Mouse (Mus musculus): ENCODE measurements around the gene Mfap1b. TPM values are rescaled to one million over a fixed set of nuclear protein-coding genes. Genes with fewer than 3 reads are reported as not detected.

Gene Mfap1b
- polyA plus RNA-seq (2012; rRNA removed): 22.8 and 23.3 TPM in 2 replicates

GRCm38 (mm10) chr2:121473301-121474179 lies at the start of gene Mfap1b:
Gene Mfap1b (minus strand): TSS chr2:121474067.

DNA sequence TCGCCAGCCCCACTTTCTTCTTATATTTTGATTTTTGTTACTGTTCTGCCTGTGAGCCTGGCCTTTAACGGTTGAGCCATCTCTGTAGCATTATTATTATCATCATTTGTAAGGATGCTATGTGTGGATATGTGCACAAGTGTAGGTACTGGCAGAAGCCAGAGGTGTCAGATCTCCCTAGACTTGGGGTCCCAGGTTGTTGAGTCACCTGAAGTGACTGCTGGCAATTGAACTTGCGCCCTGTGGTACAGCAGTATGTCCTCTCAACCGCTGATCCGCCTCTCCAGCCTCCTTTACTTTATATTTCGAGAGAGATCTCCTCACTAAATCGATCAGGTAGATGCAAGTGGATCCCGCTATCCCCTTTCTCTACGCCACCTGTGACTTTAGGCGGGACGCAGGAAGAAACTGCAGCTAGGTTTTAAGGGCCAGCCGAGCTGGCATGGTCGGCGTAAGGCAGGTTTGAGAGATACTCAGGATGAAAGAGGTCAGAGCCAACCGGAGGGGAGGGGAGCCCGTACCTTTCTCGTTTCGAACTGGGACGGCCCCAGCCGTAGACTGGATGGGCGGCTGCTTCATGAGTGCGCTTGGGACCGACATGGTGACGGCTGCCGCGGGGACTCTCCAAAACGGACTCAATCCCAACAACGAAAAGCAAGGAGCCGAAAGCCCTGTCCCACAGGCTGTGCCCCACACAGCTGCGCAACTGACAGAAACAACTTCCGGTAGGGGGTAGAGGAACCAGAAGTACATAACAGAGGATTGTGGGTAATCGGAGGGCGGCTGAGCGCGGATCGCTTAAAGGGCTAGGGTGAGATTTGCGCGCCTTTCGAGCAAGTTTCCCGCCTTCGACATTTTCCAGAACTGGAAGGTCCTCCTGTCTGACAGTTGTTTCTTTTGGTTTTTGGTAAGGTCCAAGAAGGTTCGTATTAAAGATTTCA lies 32.3 kb upstream of the Mfap1b start, which contains the start of the genes Mfap1a and Wdr76:
Gene Mfap1a (minus strand): TSS at position 724 of the 941 bp plus-strand sequence.
Gene Wdr76 (plus strand): TSS at position 782 of the 941 bp plus-strand sequence.

DNA sequence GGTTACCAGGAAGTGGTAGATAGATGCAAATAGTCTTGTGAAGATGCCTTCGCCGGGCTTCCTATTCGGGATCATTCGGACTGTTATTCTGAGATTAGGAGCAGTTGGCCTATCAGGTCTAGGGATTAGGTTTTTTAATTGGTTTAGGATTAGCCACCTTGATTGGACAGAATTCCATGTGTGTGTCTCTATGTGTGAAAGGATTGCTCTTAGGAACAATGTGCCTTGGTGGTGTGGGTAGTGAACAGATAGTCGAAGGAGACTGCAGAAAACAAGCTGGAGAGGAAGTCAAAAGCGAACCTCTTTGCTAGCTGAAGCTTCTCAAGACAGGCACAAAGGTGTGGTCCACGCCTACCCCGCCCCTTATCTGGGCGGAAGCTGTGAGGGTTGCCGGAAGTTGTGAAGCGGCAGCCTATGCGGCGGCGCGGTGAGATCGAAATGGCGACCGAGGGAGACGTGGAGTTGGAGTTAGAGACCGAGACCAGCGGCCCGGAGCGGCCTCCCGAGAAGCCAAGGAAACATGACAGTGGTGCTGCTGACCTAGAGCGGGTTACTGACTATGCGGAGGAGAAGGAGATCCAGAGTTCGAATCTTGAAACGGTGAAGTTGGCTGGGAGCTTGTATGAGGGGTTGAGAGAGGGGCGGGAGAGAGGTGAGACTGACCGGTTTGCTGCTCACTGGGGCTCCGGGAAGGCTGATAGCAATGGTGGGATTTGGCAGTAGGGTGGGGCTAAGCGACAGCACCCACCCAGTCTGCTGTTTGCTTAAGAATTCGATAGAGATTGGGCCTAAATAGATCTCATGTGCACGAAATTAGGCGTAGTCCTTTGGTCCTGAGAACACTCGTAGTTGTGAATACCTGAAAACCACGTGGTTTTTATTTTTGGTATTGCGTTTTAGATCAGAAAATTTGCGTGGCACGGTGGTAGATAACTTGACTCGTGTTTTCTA lies 16.9 kb downstream of the Mfap1b start, which contains the start of gene Serinc4:
Gene Serinc4 (minus strand): TSS at position 90 of the 951 bp plus-strand sequence.

GRCm38 (mm10) chr2:121452990-121453389 lies 20.9 kb downstream of the Mfap1b start, which contains the start of gene Hypk:
Gene Hypk (plus strand): TSS chr2:121453290.

GRCm38 (mm10) chr2:121448739-121449535 lies 24.9 kb downstream of the Mfap1b start, which contains the start of gene Serf2:
Gene Serf2 (plus strand): TSS chr2:121449195.

GRCm38 (mm10) chr2:121444178-121444577 lies 29.7 kb downstream of the Mfap1b start, which contains the start of gene Ell3:
Gene Ell3 (minus strand): TSS chr2:121444278.

DNA sequence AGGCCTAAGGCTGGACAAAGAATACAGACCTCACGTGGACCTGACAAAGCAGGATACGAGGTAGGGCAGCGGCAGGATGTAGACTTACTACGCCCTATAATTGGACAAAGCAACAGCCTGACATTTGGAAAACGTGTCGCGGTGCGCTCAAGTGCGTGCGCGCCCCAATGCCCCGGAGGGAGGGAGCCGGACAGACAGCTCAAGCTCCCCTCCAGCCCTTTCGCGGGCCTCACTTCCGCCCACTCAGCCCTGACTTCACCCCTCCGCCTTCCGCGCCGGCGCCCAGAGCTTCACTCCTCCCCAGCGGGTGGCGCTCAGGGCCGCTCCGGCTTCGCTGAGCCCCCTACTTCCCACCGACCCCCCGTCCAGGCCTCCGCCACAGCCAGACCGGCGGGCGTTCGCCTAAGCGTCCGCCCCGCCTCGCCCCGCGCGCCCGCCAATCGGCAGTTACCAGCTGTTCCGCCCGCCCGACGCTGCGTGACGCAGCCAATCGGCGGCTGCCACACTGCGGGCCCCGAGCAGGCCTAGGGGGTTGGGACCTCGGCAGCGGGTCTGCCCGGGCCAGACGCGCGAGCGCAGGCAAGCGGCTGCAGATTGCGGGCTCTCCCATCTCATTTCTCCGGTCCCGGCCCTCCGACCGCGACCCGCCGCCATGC lies 60.4 kb downstream of the Mfap1b start, which contains the start of the genes Pdia3 and Catsper2:
Gene Pdia3 (plus strand): TSS at position 389 of the 656 bp plus-strand sequence.
Gene Catsper2 (minus strand): TSS at position 406 of the 656 bp plus-strand sequence.

Other genes with a start within 250 kb of the Mfap1b start
- 149 and 152 TPM in 2 replicates for gene Trp53bp1, start 202.7 kb downstream of the Mfap1b start, polyA plus RNA-seq (2012; rRNA removed)
- 13.2 and 15.6 TPM in 2 replicates for gene Map1a, start 184.5 kb downstream of the Mfap1b start, polyA plus RNA-seq (2012; rRNA removed)
- gene Ppip5k1, start 118.7 kb downstream of the Mfap1b start, polyA plus RNA-seq (2012; rRNA removed): 25.1 and 25.2 TPM in 2 replicates
- 37.0 and 45.0 TPM in 2 replicates for gene Ckmt1, start 116.4 kb downstream of the Mfap1b start, polyA plus RNA-seq (2012; rRNA removed)
- 0.01 and 0.06 TPM in 2 replicates for gene Strc, start 86.9 kb downstream of the Mfap1b start, polyA plus RNA-seq (2012; rRNA removed)
- gene Pdia3, start 60.3 kb downstream of the Mfap1b start, polyA plus RNA-seq (2012; rRNA removed): 130 and 184 TPM in 2 replicates
- 6.5 and 6.7 TPM in 2 replicates for gene Catsper2, start 60.3 kb downstream of the Mfap1b start, polyA plus RNA-seq (2012; rRNA removed)
- gene Ell3, start 29.8 kb downstream of the Mfap1b start, polyA plus RNA-seq (2012; rRNA removed): 0.29 and 1.2 TPM in 2 replicates
- 361 and 381 TPM in 2 replicates for gene Serf2, start 24.9 kb downstream of the Mfap1b start, polyA plus RNA-seq (2012; rRNA removed)
- gene Hypk, start 20.8 kb downstream of the Mfap1b start, polyA plus RNA-seq (2012; rRNA removed): 35.6 and 40.9 TPM in 2 replicates
- gene Serinc4, start 17.3 kb downstream of the Mfap1b start, polyA plus RNA-seq (2012; rRNA removed): 6.0 and 7.0 TPM in 2 replicates
- 16.0 and 16.4 TPM in 2 replicates for gene Mfap1a, start 32.6 kb upstream of the Mfap1b start, polyA plus RNA-seq (2012; rRNA removed)
- 8.6 and 11.5 TPM in 2 replicates for gene Wdr76, start 32.7 kb upstream of the Mfap1b start, polyA plus RNA-seq (2012; rRNA removed)